Mouse (Mus musculus) midbrain, embryonic 15.5 days (tissue): ENCODE measurements around the gene Gm5617. TPM values are rescaled to one million over a fixed set of nuclear protein-coding genes. Genes with fewer than 3 reads are reported as not detected.
"Not testable (repeated sequence)": the region's sequence is repeated elsewhere in the genome, so short reads cannot be mapped to it uniquely, and the experiment has no call there.

Source experiments
- ATAC-seq: fragments of 200-750 bp; cut with Nextera tagmentation; replicated peaks from 2 replicates; pipeline ENCODE4 v1.8.0; 2017; ENCODE audit warnings: moderate TSS enrichment
- H3K27ac ChIP-seq: fragments of 300-500 bp; sonication (generic); 2 replicates; pipeline ENCODE4 v1.5.1; 2015; ENCODE audit warnings: mild to moderate bottlenecking, inconsistent platforms
- H3K27me3 ChIP-seq: fragments of 300-500 bp; sonication (generic); replicated peaks from 2 replicates; pipeline ENCODE4 v1.6.1; 2015; ENCODE audit warnings: inconsistent platforms
- H3K36me3 ChIP-seq: fragments of 300-500 bp; sonication (generic); replicated peaks from 2 replicates; pipeline ENCODE4 v1.6.1; 2015; ENCODE audit warnings: inconsistent platforms
- H3K4me1 ChIP-seq: fragments of 300-500 bp; sonication (generic); 2 replicates; pipeline ENCODE4 v1.6.1; 2015; ENCODE audit warnings: inconsistent platforms
- H3K4me2 ChIP-seq: fragments of 300-500 bp; sonication (generic); 2 replicates; pipeline ENCODE4 v1.6.1; 2015; ENCODE audit warnings: inconsistent platforms, mild to moderate bottlenecking, moderate library complexity
- H3K4me3 ChIP-seq: fragments of 300-500 bp; sonication (generic); 2 replicates; pipeline ENCODE4 v1.5.1; 2015; ENCODE audit warnings: mild to moderate bottlenecking, inconsistent platforms
- H3K9ac ChIP-seq: fragments of 300-500 bp; sonication (generic); 2 replicates; pipeline ENCODE4 v1.6.1; 2015; ENCODE audit warnings: mild to moderate bottlenecking, inconsistent platforms
- H3K9me3 ChIP-seq: fragments of 300-500 bp; sonication (generic); 2 replicates; pipeline ENCODE4 v1.6.1; 2016; ENCODE audit warnings: inconsistent platforms
- WGBS: fragments of 180-500 bp; shearing (Covaris S2); methylation state at CpG from one replicate; pipeline ENCODE4 v1.1.7; 2015; ENCODE audit warnings: mixed read lengths; 5-methylcytosine and 5-hydroxymethylcytosine counted together
- polyA plus RNA-seq: library from polyadenylated mRNA; unstranded; fragments of >200 nt; fragmentation: Nextera tagmentation; extraction: Ambion mirVana; gene quantifications from 2 replicates; pipeline ENCODE4 v1.2.1, GENCODE M21; 2015

The Gm5617 gene
- polyA plus RNA-seq, 1 experiment from 2014 or later: 18.7 TPM

- Histone ChIP-seq H3K36me3 (no peaks in the 10 kb centered on the region), H3K27me3 (no peaks in the 10 kb centered on the region), H3K4me3 (no peak overlapping the region), H3K4me2 (no peak overlapping the region), H3K9ac (no peak overlapping the region), H3K4me1 (no peaks in the 10 kb centered on the region), H3K27ac (no peak overlapping the region), H3K9me3 (no peaks in the 10 kb centered on the region)
- 78% methylated on average over 5 of the region's 5 CpGs for WGBS
- no peak for ATAC-seq
Observed at GRCm38 (mm10) chr9:48510134-48510533, 14.9 kb downstream of the Gm5617 start.

- Histone ChIP-seq H3K27me3 (no peaks in the 10 kb centered on the region), H3K36me3 (no peaks in the 10 kb centered on the region), H3K9ac (no peak overlapping the region), H3K4me1 (peaks cover 11% of the 10 kb centered on the region; the same call in 1 of the 2 replicates), H3K9me3 (no peaks in the 10 kb centered on the region), H3K27ac (no peak overlapping the region), H3K4me2 (no peak overlapping the region), H3K4me3 (no peak overlapping the region)
- 68% methylated on average over 1 of the region's 1 CpGs for WGBS
- ATAC-seq: no peak
Observed at GRCm38 (mm10) chr9:48515332-48515731, 20.1 kb downstream of the Gm5617 start.

GRCm38 (mm10) chr9:48516615-48517371, 21.6 kb downstream of the Gm5617 start:
- Histone ChIP-seq H3K27ac (peak overlapping the region; percentile 61), H3K4me1 (peaks cover 11% of the 10 kb centered on the region; the same call in 1 of the 2 replicates), H3K36me3 (no peaks in the 10 kb centered on the region), H3K4me2 (peak overlapping the region; percentile 29; the same call in 1 of the 2 replicates), H3K9me3 (no peaks in the 10 kb centered on the region), H3K27me3 (no peaks in the 10 kb centered on the region), H3K9ac (0 out of 2 replicates have a peak overlapping the region, but pooled peaks have one; percentile 18), H3K4me3 (0 out of 2 replicates have a peak overlapping the region, but pooled peaks have one; percentile 5)
- 62% methylated on average over 11 of the region's 11 CpGs for WGBS
- ATAC-seq: no peak

- H3K27ac ChIP-seq: peak overlapping the region; percentile 61
- H3K4me2 ChIP-seq: peak overlapping the region; percentile 29
- H3K9ac ChIP-seq: 0 out of 2 replicates have a peak overlapping the region, but pooled peaks have one; percentile 18
- no peak for ATAC-seq
- 0 out of 2 replicates have a peak overlapping the region, but pooled peaks have one; percentile 5 for H3K4me3 ChIP-seq
- WGBS: 43% methylated on average over 19 of the region's 19 CpGs
- H3K4me1 ChIP-seq: peaks cover 11% of the 10 kb centered on the region; the same call in 1 of the 2 replicates
- H3K9me3 ChIP-seq: no peaks in the 10 kb centered on the region
- no peaks in the 10 kb centered on the region for H3K36me3 ChIP-seq
- no peaks in the 10 kb centered on the region for H3K27me3 ChIP-seq
Observed at GRCm38 (mm10) chr9:48517372-48518130, 22.3 kb downstream of the Gm5617 start.

- not testable (repeated sequence) for H3K36me3 ChIP-seq, ATAC-seq, H3K27me3 ChIP-seq, H3K27ac ChIP-seq, H3K9me3 ChIP-seq, H3K4me2 ChIP-seq, H3K9ac ChIP-seq, H3K4me3 ChIP-seq
- WGBS: 55% methylated on average over 5 of the region's 7 CpGs
- peaks cover 11% of the 10 kb centered on the region; the same call in 1 of the 2 replicates for H3K4me1 ChIP-seq
Observed at GRCm38 (mm10) chr9:48520405-48520804, 25.2 kb downstream of the Gm5617 start.

- no peak overlapping the region for H3K27ac ChIP-seq
- no peaks in the 10 kb centered on the region for H3K36me3 ChIP-seq
- no peaks in the 10 kb centered on the region for H3K4me1 ChIP-seq
- H3K9me3 ChIP-seq: no peaks in the 10 kb centered on the region
- no peak for ATAC-seq
- WGBS: 26% methylated on average over 1 of the region's 1 CpGs
- H3K27me3 ChIP-seq: no peaks in the 10 kb centered on the region
- H3K4me2 ChIP-seq: no peak overlapping the region
- H3K9ac ChIP-seq: no peak overlapping the region
- H3K4me3 ChIP-seq: no peak overlapping the region
Observed at GRCm38 (mm10) chr9:48525566-48525965, 30.3 kb downstream of the Gm5617 start.

- WGBS: 95% methylated on average over 4 of the region's 4 CpGs
- H3K4me1 ChIP-seq: no peaks in the 10 kb centered on the region
- no peak overlapping the region for H3K4me3 ChIP-seq
- H3K27me3 ChIP-seq: no peaks in the 10 kb centered on the region
- H3K36me3 ChIP-seq: no peaks in the 10 kb centered on the region
- H3K9me3 ChIP-seq: no peaks in the 10 kb centered on the region
- ATAC-seq: no peak
- H3K27ac ChIP-seq: no peak overlapping the region
- no peak overlapping the region for H3K4me2 ChIP-seq
- no peak overlapping the region for H3K9ac ChIP-seq
Observed at GRCm38 (mm10) chr9:48526520-48526919, 31.3 kb downstream of the Gm5617 start.

- H3K4me2 ChIP-seq: no peak overlapping the region
- no peaks in the 10 kb centered on the region for H3K36me3 ChIP-seq
- H3K27ac ChIP-seq: no peak overlapping the region
- no peak overlapping the region for H3K9ac ChIP-seq
- H3K4me1 ChIP-seq: no peaks in the 10 kb centered on the region
- 89% methylated on average over 4 of the region's 4 CpGs for WGBS
- H3K9me3 ChIP-seq: no peaks in the 10 kb centered on the region
- H3K27me3 ChIP-seq: no peaks in the 10 kb centered on the region
- no peak for ATAC-seq
- no peak overlapping the region for H3K4me3 ChIP-seq
Observed at GRCm38 (mm10) chr9:48531294-48531693, 36.1 kb downstream of the Gm5617 start.

GRCm38 (mm10) chr9:48532203-48532602, 37.0 kb downstream of the Gm5617 start:
- WGBS: 60% methylated on average over 3 of the region's 3 CpGs
- no peaks in the 10 kb centered on the region for H3K9me3 ChIP-seq
- no peaks in the 10 kb centered on the region for H3K36me3 ChIP-seq

GRCm38 (mm10) chr9:48532730-48533129, 37.5 kb downstream of the Gm5617 start:
- Histone ChIP-seq H3K4me1 (no peaks in the 10 kb centered on the region), H3K4me3 (no peak overlapping the region), H3K4me2 (no peak overlapping the region), H3K27me3 (no peaks in the 10 kb centered on the region), H3K27ac (no peak overlapping the region), H3K36me3 (no peaks in the 10 kb centered on the region), H3K9me3 (no peaks in the 10 kb centered on the region), H3K9ac (no peak overlapping the region)
- WGBS: 97% methylated on average over 2 of the region's 2 CpGs
- no peak for ATAC-seq

More at GRCm38 (mm10) chr9:48532203-48532602, 37.0 kb downstream of the Gm5617 start:
- H3K27ac ChIP-seq: no peak overlapping the region
- H3K27me3 ChIP-seq: no peaks in the 10 kb centered on the region
- H3K4me3 ChIP-seq: no peak overlapping the region
- no peaks in the 10 kb centered on the region for H3K4me1 ChIP-seq
- no peak for ATAC-seq
- H3K9ac ChIP-seq: no peak overlapping the region
- no peak overlapping the region for H3K4me2 ChIP-seq

GRCm38 (mm10) chr9:48536414-48536813, 41.2 kb downstream of the Gm5617 start:
- no peak overlapping the region for H3K9ac ChIP-seq
- no peaks in the 10 kb centered on the region for H3K27me3 ChIP-seq
- WGBS: 83% methylated on average over 1 of the region's 1 CpGs
- no peak overlapping the region for H3K27ac ChIP-seq
- H3K4me2 ChIP-seq: no peak overlapping the region
- H3K36me3 ChIP-seq: no peaks in the 10 kb centered on the region
- no peaks in the 10 kb centered on the region for H3K9me3 ChIP-seq
- ATAC-seq: no peak
- H3K4me3 ChIP-seq: no peak overlapping the region
- H3K4me1 ChIP-seq: peaks cover 10% of the 10 kb centered on the region

- H3K27me3 ChIP-seq, H3K4me3 ChIP-seq, H3K27ac ChIP-seq, ATAC-seq, H3K9me3 ChIP-seq, H3K36me3 ChIP-seq, H3K9ac ChIP-seq: not testable (repeated sequence)
- H3K4me2 ChIP-seq: peak overlapping the region; percentile 49; the same call in 1 of the 2 replicates
- peaks cover 10% of the 10 kb centered on the region for H3K4me1 ChIP-seq
- WGBS: 27% methylated on average over 1 of the region's 1 CpGs
Observed at GRCm38 (mm10) chr9:48537616-48538015, 42.4 kb downstream of the Gm5617 start.
